Mouse (Mus musculus) liver, adult 2 months (tissue): ENCODE results near the gene Plxna4. TPM values are rescaled to one million over a fixed set of nuclear protein-coding genes. Genes with fewer than 3 reads are reported as not detected.

Source experiments
- DNase-seq: peaks from one replicate; pipeline ENCODE4 v3.0.0-alpha.2; 2011; ENCODE audit warnings: low read depth, low spot score; ENCODE audit errors: extremely low read depth
- H3K27ac ChIP-seq: fragments of 200-500 bp; replicated peaks from 2 replicates; pipeline ENCODE4 v1.5.1; 2012; ENCODE audit warnings: low read depth, mild to moderate bottlenecking, control low read depth, inconsistent platforms, low read length; ENCODE audit not compliant: insufficient read depth
- H3K27me3 ChIP-seq: fragments of 200-500 bp; 2 replicates; pipeline ENCODE4 v1.6.1; 2012; ENCODE audit warnings: mild to moderate bottlenecking, moderate library complexity, low read length, inconsistent platforms; ENCODE audit not compliant: control insufficient read depth, insufficient read depth
- H3K36me3 ChIP-seq: fragments of 200-500 bp; 2 replicates; pipeline ENCODE4 v1.6.1; 2012; ENCODE audit warnings: low read length, inconsistent platforms; ENCODE audit not compliant: control insufficient read depth, insufficient read depth
- H3K4me1 ChIP-seq: fragments of 200-500 bp; 2 replicates; pipeline ENCODE4 v1.6.1; 2011; ENCODE audit warnings: low read length; ENCODE audit not compliant: control insufficient read depth, insufficient read depth
- H3K4me3 ChIP-seq: fragments of 200-500 bp; 2 replicates; pipeline ENCODE4 v1.5.1; 2011; ENCODE audit warnings: low read depth, mild to moderate bottlenecking, control low read depth, low read length, moderate library complexity; ENCODE audit not compliant: insufficient read depth
- H3K79me2 ChIP-seq: fragments of 200-500 bp; 2 replicates; pipeline ENCODE4 v1.6.1; 2012; ENCODE audit warnings: inconsistent platforms, mild to moderate bottlenecking, low read length, moderate library complexity; ENCODE audit not compliant: control insufficient read depth, insufficient read depth
- H3K9ac ChIP-seq: fragments of 200-500 bp; 2 replicates; pipeline ENCODE4 v1.6.1; 2012; ENCODE audit warnings: low read depth, mild to moderate bottlenecking, control low read depth, inconsistent platforms, low read length
- CTCF ChIP-seq: fragments of 200-500 bp; IDR thresholded peaks from 2 replicates; pipeline ENCODE4 v1.5.1; 2011; ENCODE audit warnings: low read depth, low read length, control low read depth
- POLR2A ChIP-seq: fragments of 200-500 bp; IDR thresholded peaks from 2 replicates; pipeline ENCODE4 v1.6.1; 2011; ENCODE audit warnings: low read length, control low read depth; ENCODE audit not compliant: insufficient read depth; ENCODE audit errors: extremely low read depth
- WGBS: fragments of 180-500 bp; shearing (Covaris S2); methylation state at CpG from one replicate; pipeline ENCODE4 v1.1.7; 2018; 5-methylcytosine and 5-hydroxymethylcytosine counted together
- polyA plus RNA-seq: library from polyadenylated mRNA; depleted of rRNA; stranded (reverse); fragments of >200 nt; gene quantifications from 2 replicates; pipeline ENCODE4 v1.2.3, GENCODE M21; 2012
- total RNA-seq: library from RNA; depleted of rRNA; stranded (reverse); fragments of >200 nt; gene quantifications from 2 replicates; pipeline ENCODE4 v1.2.3, GENCODE M21; 2014

Plxna4 gene
- total and polyA plus RNA-seq, 2 experiments, result 0.32 to 1.0 TPM

DNA sequence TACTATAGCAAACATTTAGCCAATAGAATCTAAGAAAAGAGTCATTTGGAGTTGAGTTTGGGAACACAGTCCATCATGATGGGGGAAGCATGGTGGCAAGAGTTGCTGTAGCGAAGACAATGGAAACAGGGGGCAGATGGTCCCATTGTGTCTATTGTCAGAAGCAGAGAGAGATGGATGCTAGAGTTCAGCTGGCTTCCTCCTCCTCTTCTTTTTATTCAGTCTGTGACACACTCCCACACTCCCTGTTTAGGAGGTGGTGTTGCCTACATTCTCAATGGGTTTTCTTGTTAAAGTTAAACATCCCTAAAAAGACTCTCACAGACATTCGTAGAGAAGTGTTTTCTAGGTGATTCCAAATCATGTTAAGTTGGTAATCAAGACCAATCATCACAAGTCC is 14.1 kb upstream of the Plxna4 start:
- Histone ChIP-seq H3K9ac (no peak overlapping the region), H3K79me2 (no peaks in the 10 kb centered on the region), H3K36me3 (no peaks in the 10 kb centered on the region), H3K4me3 (no peak overlapping the region), H3K27ac (no peak overlapping the region), H3K27me3 (no peaks in the 10 kb centered on the region; the same call in 1 of the 2 replicates), H3K4me1 (no peaks in the 10 kb centered on the region)
- WGBS, result 82% methylated on average over 2 of the region's 2 CpGs
- no peak for TF ChIP-seq CTCF
- no peak for TF ChIP-seq POLR2A
- DNase-seq, result no peak

GRCm38 (mm10) chr6:32601306-32601705 is 13.3 kb upstream of the Plxna4 start:
- H3K27ac ChIP-seq, result no peak overlapping the region
- no peaks in the 10 kb centered on the region; the same call in 1 of the 2 replicates for H3K27me3 ChIP-seq
- H3K4me1 ChIP-seq, result no peaks in the 10 kb centered on the region
- 66% methylated on average over 2 of the region's 2 CpGs for WGBS
- no peak overlapping the region for H3K9ac ChIP-seq
- no peak overlapping the region for H3K4me3 ChIP-seq
- no peaks in the 10 kb centered on the region for H3K79me2 ChIP-seq
- DNase-seq, result no peak
- no peaks in the 10 kb centered on the region for H3K36me3 ChIP-seq
- no peak for TF ChIP-seq CTCF
- no peak for TF ChIP-seq POLR2A

- DNase-seq, result no peak
- Histone ChIP-seq H3K9ac (no peak overlapping the region), H3K4me3 (no peak overlapping the region), H3K4me1 (no peaks in the 10 kb centered on the region), H3K27ac (no peak overlapping the region), H3K36me3 (no peaks in the 10 kb centered on the region), H3K27me3 (no peaks in the 10 kb centered on the region; the same call in 1 of the 2 replicates), H3K79me2 (no peaks in the 10 kb centered on the region)
- TF ChIP-seq CTCF, result no peak
- TF ChIP-seq POLR2A, result no peak
- 49% methylated on average over 3 of the region's 3 CpGs for WGBS
Observed at GRCm38 (mm10) chr6:32595591-32595990, 7.6 kb upstream of the Plxna4 start.

GRCm38 (mm10) chr6:32590979-32591758 is 3.2 kb upstream of the Plxna4 start:
- H3K9ac ChIP-seq, result no peak overlapping the region
- H3K27me3 ChIP-seq, result peaks cover 15% of the 10 kb centered on the region
- 33% methylated on average over 13 of the region's 13 CpGs for WGBS
- DNase-seq, result peak; percentile 33
- H3K4me1 ChIP-seq, result no peaks in the 10 kb centered on the region
- H3K36me3 ChIP-seq, result no peaks in the 10 kb centered on the region
- no peak overlapping the region for H3K27ac ChIP-seq
- H3K79me2 ChIP-seq, result no peaks in the 10 kb centered on the region
- TF ChIP-seq POLR2A, result no peak
- peak; percentile 67 for TF ChIP-seq CTCF
- H3K4me3 ChIP-seq, result no peak overlapping the region

GRCm38 (mm10) chr6:32589632-32590031 is 1.6 kb upstream of the Plxna4 start:
- no peaks in the 10 kb centered on the region for H3K79me2 ChIP-seq
- H3K27me3 ChIP-seq, result peaks cover 15% of the 10 kb centered on the region
- WGBS, result 49% methylated on average over 4 of the region's 4 CpGs
- no peaks in the 10 kb centered on the region for H3K36me3 ChIP-seq
- TF ChIP-seq CTCF (no peak), POLR2A (no peak)
- no peak overlapping the region for H3K27ac ChIP-seq
- no peak overlapping the region for H3K4me3 ChIP-seq
- no peak overlapping the region for H3K9ac ChIP-seq
- no peaks in the 10 kb centered on the region for H3K4me1 ChIP-seq
- no peak for DNase-seq
